Comparison of ENCODE assay signal across 8 mouse cellular contexts in genomic region chr13:101690911-101691655, GRCm38 (mm10).
DNase-seq lines count a peak whose midpoint lies in the region; ATAC-seq and TF ChIP-seq lines count a peak whose summit lies in the region.

No protein-coding gene starts in this region.

- H3K27ac ChIP-seq in forebrain, embryonic 13.5 days, result no peak overlapping the region
- H3K27ac ChIP-seq in forebrain, embryonic 10.5 days, result no peak overlapping the region
- no peak overlapping the region for H3K27ac ChIP-seq in CH12.LX (ENCODE audit: insufficient read depth, low read depth)
- H3K27ac ChIP-seq in forebrain, embryonic 16.5 days (ENCODE audit: low read length), result no peak overlapping the region
- peak overlapping the region; percentile 83; the same call in 1 of the 2 replicates for H3K27ac ChIP-seq in liver, postnatal 0 days (ENCODE audit: low read depth)

- no peak for TF ChIP-seq EP300 in CH12.LX (IDR thresholded peaks at IDR 0.05; ENCODE audit: low read length)
- TF ChIP-seq EP300 in liver, postnatal 0 days (IDR thresholded peaks at IDR 0.05; ENCODE audit: low read depth), result no peak

- H3K27me3 ChIP-seq in forebrain, embryonic 13.5 days, result 0 out of 2 replicates have a peak, but pooled peaks cover 2% of the 10 kb centered on the region
- H3K27me3 ChIP-seq in forebrain, embryonic 10.5 days (ENCODE audit: poor library complexity, severe bottlenecking), result peaks cover 22% of the 10 kb centered on the region
- no peaks in the 10 kb centered on the region for H3K27me3 ChIP-seq in CH12.LX (replicated peaks)
- no peaks in the 10 kb centered on the region for H3K27me3 ChIP-seq in forebrain, embryonic 16.5 days (replicated peaks; ENCODE audit: control insufficient read depth, insufficient read depth, low read length)
- no peaks in the 10 kb centered on the region for H3K27me3 ChIP-seq in liver, postnatal 0 days (ENCODE audit: insufficient read depth, low read length)

- H3K4me2 ChIP-seq in forebrain, embryonic 13.5 days, result peak overlapping the region; percentile 93
- peak overlapping the region; percentile 85 for H3K4me2 ChIP-seq in CH12.LX (ENCODE audit: insufficient read depth, low read depth, poor library complexity, severe bottlenecking)
- H3K4me2 ChIP-seq in forebrain, embryonic 16.5 days (ENCODE audit: low read length), result peak overlapping the region; percentile 95
- H3K4me2 ChIP-seq in liver, postnatal 0 days (ENCODE audit: low read depth, low read length), result peak overlapping the region; percentile 96

- dilution Hi-C loops in CH12.LX (cut with MboI; ENCODE audit: extremely low pct_ligation_motif_present, extremely low pct_unique_long_range_greater_than_20kb, low sequenced_read_pairs), result no loop called here

- H3K9me3 ChIP-seq in forebrain, embryonic 13.5 days (replicated peaks), result no peaks in the 10 kb centered on the region
- no peaks in the 10 kb centered on the region for H3K9me3 ChIP-seq in forebrain, embryonic 10.5 days
- H3K9me3 ChIP-seq in CH12.LX (replicated peaks; ENCODE audit: low read length), result no peaks in the 10 kb centered on the region
- no peaks in the 10 kb centered on the region for H3K9me3 ChIP-seq in forebrain, embryonic 16.5 days (ENCODE audit: control insufficient read depth, low read length)
- no peaks in the 10 kb centered on the region for H3K9me3 ChIP-seq in liver, postnatal 0 days (ENCODE audit: low read length)

- DNase-seq in forebrain, embryonic 10.5 days (ENCODE audit: extremely low spot score, low spot score), result no peak
- no peak for DNase-seq in CH12.LX (ENCODE audit: extremely low read depth)
- DNase-seq in liver, postnatal 0 days, result no peak
- no peak for DNase-seq in embryo, embryonic 10 days (ENCODE audit: low spot score)
- no peak for DNase-seq in natural killer cell, adult 2 months (ENCODE audit: low spot score in 2 of 2)
- DNase-seq in lung, adult 2 months, result no peak

- peaks cover 5% of the 10 kb centered on the region for H3K79me2 ChIP-seq in CH12.LX (replicated peaks; ENCODE audit: control insufficient read depth, extremely low read depth, insufficient read depth, poor library complexity, severe bottlenecking)

- in situ Hi-C loops in CH12.LX (cut with MboI; ENCODE audit: low pct_ligation_motif_present, low pct_unique_long_range_greater_than_20kb, low sequenced_read_pairs), result no loop called here

- peaks cover 43% of the 10 kb centered on the region for H3K4me1 ChIP-seq in forebrain, embryonic 13.5 days
- H3K4me1 ChIP-seq in forebrain, embryonic 10.5 days, result peaks cover 50% of the 10 kb centered on the region
- H3K4me1 ChIP-seq in CH12.LX (ENCODE audit: control insufficient read depth in 1 of 2, insufficient read depth in 2 of 2), result peaks cover 3 to 35% of the 10 kb centered on the region in 2 experiments
- H3K4me1 ChIP-seq in forebrain, embryonic 16.5 days (replicated peaks; ENCODE audit: control insufficient read depth, insufficient read depth, low read length), result peaks cover 37% of the 10 kb centered on the region
- peaks cover 32% of the 10 kb centered on the region for H3K4me1 ChIP-seq in liver, postnatal 0 days (ENCODE audit: insufficient read depth)
- peaks cover 13% of the 10 kb centered on the region for H3K4me1 ChIP-seq in lung, adult 2 months (ENCODE audit: control insufficient read depth, insufficient read depth, low read length)

- 40% methylated on average over 10 of the region's 10 CpGs for WGBS in forebrain, embryonic 13.5 days
- 51% methylated on average over 10 of the region's 10 CpGs for whole genome bisulfite sequencing in forebrain, embryonic 10.5 days
- WGBS in forebrain, embryonic 16.5 days, result 36% methylated on average over 10 of the region's 10 CpGs
- WGBS in liver, postnatal 0 days (ENCODE audit: insufficient replicate concordance), result 67% methylated on average over 10 of the region's 10 CpGs
- WGBS in lung, adult 2 months, result 61% methylated on average over 10 of the region's 10 CpGs

- peak overlapping the region; percentile 72; the same call in 1 of the 2 replicates for H3K9ac ChIP-seq in forebrain, embryonic 13.5 days
- peak overlapping the region; percentile 43 for H3K9ac ChIP-seq in CH12.LX (ENCODE audit: insufficient read depth, low read depth)
- peak overlapping the region; percentile 25; the same call in 1 of the 2 replicates for H3K9ac ChIP-seq in forebrain, embryonic 16.5 days (replicated peaks; ENCODE audit: low read depth, low read length)
- H3K9ac ChIP-seq in liver, postnatal 0 days (replicated peaks), result peak overlapping the region; percentile 63

- TF ChIP-seq RAD21 in CH12.LX (IDR thresholded peaks at IDR 0.05; ENCODE audit: low read depth, low read length), result no peak

- ATAC-seq in forebrain, embryonic 13.5 days, result no peak
- ATAC-seq in forebrain, embryonic 16.5 days, result no peak
- ATAC-seq in liver, postnatal 0 days, result no peak

- no peak for TF ChIP-seq CTCF in CH12.LX (conservative IDR thresholded peaks at IDR 0.05 in 1 of 2, IDR thresholded peaks at IDR 0.05 in 1 of 2; ENCODE audit: low read depth in 2 of 2, low read length in 2 of 2)
- TF ChIP-seq CTCF in liver, postnatal 0 days (IDR thresholded peaks at IDR 0.05; ENCODE audit: low read depth), result no peak
- TF ChIP-seq CTCF in lung, adult 2 months (IDR thresholded peaks at IDR 0.05; ENCODE audit: insufficient read depth, low read length), result no peak

- no peak for TF ChIP-seq POLR2A in CH12.LX (IDR thresholded peaks at IDR 0.05; ENCODE audit: low read depth, low read length)
- no peak for TF ChIP-seq POLR2A in lung, adult 2 months (IDR thresholded peaks at IDR 0.05; ENCODE audit: borderline replicate concordance, extremely low read depth, low read depth, low read length)

- H3K4me3 ChIP-seq in forebrain, embryonic 13.5 days, result peak overlapping the region; percentile 45
- no peak overlapping the region for H3K4me3 ChIP-seq in forebrain, embryonic 10.5 days
- H3K4me3 ChIP-seq in CH12.LX (replicated peaks in 1 of 3; ENCODE audit: low read depth in 2 of 3, low read length in 2 of 3, poor library complexity in 1 of 3), result peak overlapping the region; percentile 56 to 76 (median 58)
- peak overlapping the region; percentile 51 for H3K4me3 ChIP-seq in forebrain, embryonic 16.5 days (replicated peaks; ENCODE audit: low read length)
- peak overlapping the region; percentile 82 for H3K4me3 ChIP-seq in liver, postnatal 0 days (ENCODE audit: low read depth, low read length)
- H3K4me3 ChIP-seq in lung, adult 2 months (replicated peaks; ENCODE audit: extremely low read depth, low read depth, low read length), result no peak overlapping the region

- peaks cover 21% of the 10 kb centered on the region for H3K36me3 ChIP-seq in forebrain, embryonic 13.5 days (ENCODE audit: poor library complexity, severe bottlenecking)
- peaks cover 27% of the 10 kb centered on the region for H3K36me3 ChIP-seq in forebrain, embryonic 10.5 days (replicated peaks)
- H3K36me3 ChIP-seq in CH12.LX (replicated peaks in 1 of 2; ENCODE audit: control insufficient read depth in 1 of 2, insufficient read depth in 1 of 2, low read length in 1 of 2), result peaks cover 29 to 39% of the 10 kb centered on the region in 2 experiments
- H3K36me3 ChIP-seq in forebrain, embryonic 16.5 days (ENCODE audit: control insufficient read depth, insufficient read depth), result peaks cover 15% of the 10 kb centered on the region
- peaks cover 39% of the 10 kb centered on the region for H3K36me3 ChIP-seq in liver, postnatal 0 days (replicated peaks; ENCODE audit: insufficient read depth, low read length)

TF ChIP-seq in CH12.LX, 34 proteins besides CTCF, POLR2A, EP300 and RAD21:
- TF ChIP-seq MYC (IDR thresholded peaks at IDR 0.05; ENCODE audit: low read depth, low read length) (0 out of 2 replicates have a peak, but pooled peaks have one; percentile 16), CHD2 (IDR thresholded peaks at IDR 0.05; ENCODE audit: low read length) (no peak), MAX (IDR thresholded peaks at IDR 0.05; ENCODE audit: low read length) (peak; percentile 32; the same call in 1 of the 2 replicates), MXI1 (IDR thresholded peaks at IDR 0.05; ENCODE audit: low read depth, low read length) (peak; percentile 19; the same call in 1 of the 2 replicates)

Comparison
In these comparisons a context has a peak if more than half of its experiments do, and no peak if none do; other contexts are left out.
1. H3K4me3 ChIP-seq: peak in forebrain, embryonic 13.5 days (single experiment), CH12.LX (3 of 3), forebrain, embryonic 16.5 days (single experiment) and liver, postnatal 0 days (single experiment); none in forebrain, embryonic 10.5 days (single experiment) and lung, adult 2 months (single experiment).
2. Peak in every context shown above with its lines, with median percentiles within 50 percentile points of each other: H3K4me2 ChIP-seq and H3K9ac ChIP-seq.